Mouse (Mus musculus) stomach, adult 2 months (tissue): ENCODE measurements around the gene Art4. TPM values are rescaled to one million over a fixed set of nuclear protein-coding genes. Genes with fewer than 3 reads are reported as not detected.

Source experiments
- polyA plus RNA-seq: library from polyadenylated mRNA; depleted of rRNA; stranded (reverse); fragments of >200 nt; gene quantifications from 2 replicates; pipeline ENCODE4 v1.2.3, GENCODE M21; 2012; rRNA removed

Gene Art4
- polyA plus RNA-seq: 0.24 and 0.30 TPM in 2 replicates

GRCm38 (mm10) chr6:136857186-136857872 lies at the start of gene Art4:
Gene Art4 (minus strand): TSS chr6:136857733.

DNA sequence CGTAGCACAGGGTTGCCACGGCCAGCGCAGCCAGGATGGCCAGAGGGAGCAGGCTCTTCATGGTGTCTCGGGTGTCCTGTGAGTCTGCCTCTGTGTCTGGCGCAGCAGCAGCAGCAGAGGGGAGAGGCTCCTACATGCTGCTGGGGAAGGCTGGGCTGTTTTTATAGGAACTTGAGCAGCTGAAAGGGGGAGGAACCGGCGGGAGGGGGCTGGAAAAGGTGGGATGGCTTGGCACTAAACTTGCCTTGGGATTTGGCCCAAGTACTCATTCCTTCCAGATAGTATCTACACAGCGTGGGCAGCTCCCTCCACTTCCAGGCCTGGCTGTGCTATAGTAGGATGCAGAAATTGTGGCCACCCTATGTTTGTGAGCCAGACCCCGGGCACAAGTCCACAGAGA lies 18.1 kb upstream of the Art4 start, which contains the start of gene Mgp:
Gene Mgp (minus strand): TSS at position 154 of the 400 bp plus-strand sequence.

DNA sequence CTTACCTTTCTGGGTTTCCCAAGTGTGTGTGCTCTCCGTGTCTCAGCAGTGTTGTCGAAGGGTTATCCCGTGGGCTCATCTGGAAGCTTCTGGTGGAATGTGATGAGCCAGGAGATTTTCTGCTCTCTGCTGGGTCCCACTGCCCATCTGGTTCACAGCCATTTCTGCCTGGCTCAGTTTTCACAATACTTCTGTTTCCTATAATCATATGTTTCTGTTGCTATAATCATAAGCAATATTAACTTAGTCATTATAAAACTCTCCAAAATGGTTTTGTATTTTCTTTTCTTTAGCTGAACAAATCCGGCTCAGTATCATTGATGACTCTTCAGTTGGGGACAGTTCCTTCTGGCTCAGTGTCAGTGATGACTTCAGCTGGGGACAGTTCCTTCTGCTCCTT lies 22.2 kb downstream of the Art4 start, which contains the start of gene Smco3:
Gene Smco3 (minus strand): TSS at position 101 of the 400 bp plus-strand sequence.

GRCm38 (mm10) chr6:136827881-136828561 lies 29.5 kb downstream of the Art4 start, which contains the start of gene Wbp11:
Gene Wbp11 (minus strand): TSS chr6:136828233.

GRCm38 (mm10) chr6:136827516-136827880 lies 30.0 kb downstream of the Art4 start, which contains the start of gene BC049715:
Gene BC049715 (plus strand): TSS chr6:136827626.

GRCm38 (mm10) chr6:136808014-136808417 lies 49.5 kb downstream of the Art4 start, which contains the start of gene H2afj:
Gene H2afj (plus strand): TSS chr6:136808244.

GRCm38 (mm10) chr6:136803739-136804633 lies 53.5 kb downstream of the Art4 start, which contains the start of gene Hist4h4:
Gene Hist4h4 (minus strand): TSS chr6:136804415.

Other genes with a start within 250 kb of the Art4 start
- 7.0 and 7.7 TPM in 2 replicates for gene Plbd1, start 195.8 kb downstream of the Art4 start, polyA plus RNA-seq
- gene Gucy2c, start 76.0 kb downstream of the Art4 start, polyA plus RNA-seq: 0.26 and 0.27 TPM in 2 replicates
- gene Hist4h4, start 53.3 kb downstream of the Art4 start, polyA plus RNA-seq: 0.41 and 0.69 TPM in 2 replicates
- 241 and 664 TPM in 2 replicates for gene H2afj, start 49.5 kb downstream of the Art4 start, polyA plus RNA-seq
- 0.03 and 0.63 TPM in 2 replicates for gene BC049715, start 30.1 kb downstream of the Art4 start, polyA plus RNA-seq
- 17.8 and 18.8 TPM in 2 replicates for gene Wbp11, start 29.5 kb downstream of the Art4 start, polyA plus RNA-seq
- gene Smco3, start 22.3 kb downstream of the Art4 start, polyA plus RNA-seq: not detected in 2 replicates
- gene Mgp, start 18.1 kb upstream of the Art4 start, polyA plus RNA-seq: 213 and 233 TPM in 2 replicates
- gene Erp27, start 64.4 kb upstream of the Art4 start, polyA plus RNA-seq: not detected in 2 replicates
- 0.01 TPM in 1 of 2 replicates, not detected in the other for gene Pde6h, start 66.1 kb upstream of the Art4 start, polyA plus RNA-seq
- 5.7 and 11.6 TPM in 2 replicates for gene Arhgdib, start 84.2 kb upstream of the Art4 start, polyA plus RNA-seq